Mouse (Mus musculus) left cerebral cortex, postnatal 14 days (tissue): ENCODE measurements around the gene Cd164l2. TPM values are rescaled to one million over a fixed set of nuclear protein-coding genes. Genes with fewer than 3 reads are reported as not detected.

Source experiments
- DNase-seq, 2 experiments: peaks; one replicate each; pipeline ENCODE4 v3.0.0; 2021 to 2022; ENCODE audit warnings: low spot score in 2 of 2, mixed read lengths in 1 of 2
- intact Hi-C: fragments of 180-260 bp; cut with DNase I; formaldehyde crosslinking; loops from one replicate; pipeline ENCODE4 v1.15.1; 2025
- total RNA-seq, 2 experiments: library from RNA; stranded (reverse); gene quantifications; 2 replicates each; pipeline ENCODE4 v1.2.3; 2021

The Cd164l2 gene
- total RNA-seq, 2 experiments from 2014 or later, result 2.4 to 4.1 TPM

DNA sequence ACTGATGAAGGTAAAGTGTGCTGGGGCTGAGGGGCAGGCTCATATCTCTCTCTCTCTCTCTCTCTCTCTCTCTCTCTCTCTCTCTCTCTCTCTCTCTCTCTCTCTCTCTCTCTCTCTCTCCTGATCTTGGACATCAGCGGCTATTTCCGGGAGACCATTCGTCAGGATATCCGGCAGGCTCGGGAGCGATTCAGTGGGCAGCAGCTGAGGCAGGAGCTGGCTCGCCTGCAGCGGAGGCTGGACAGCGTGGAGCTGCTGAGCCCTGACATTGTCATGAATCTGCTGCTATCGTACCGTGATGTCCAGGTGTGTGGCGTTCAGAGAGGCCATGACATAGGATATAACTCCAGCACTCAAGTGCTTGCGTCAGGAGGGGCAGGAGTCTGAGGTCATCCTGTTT, 31.6 kb downstream of the Cd164l2 start:
- DNase-seq, result no peak
- intact Hi-C loops, result no loop called here

DNA sequence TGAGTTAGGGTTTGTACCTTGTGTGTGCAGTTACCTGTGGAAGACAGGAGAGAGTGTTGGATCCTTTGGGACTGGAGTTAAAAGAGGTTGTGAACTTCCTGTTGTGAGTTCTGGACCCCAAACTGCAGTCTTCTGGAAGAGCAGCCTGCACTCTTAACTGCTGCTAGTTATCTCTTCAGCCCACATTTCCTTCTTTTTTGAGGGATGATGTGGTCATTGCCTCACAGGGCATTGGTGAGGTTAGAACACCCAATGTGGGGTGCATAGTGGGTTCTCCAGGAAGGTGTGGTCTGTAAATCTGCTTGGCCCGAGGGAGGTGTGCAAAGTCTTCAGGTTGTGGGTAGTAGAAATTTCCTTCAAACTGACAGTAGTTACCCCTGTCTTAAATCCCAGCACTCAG, 32.4 kb downstream of the Cd164l2 start:
- no peak for DNase-seq
- intact Hi-C loops, result no loop called here

DNA sequence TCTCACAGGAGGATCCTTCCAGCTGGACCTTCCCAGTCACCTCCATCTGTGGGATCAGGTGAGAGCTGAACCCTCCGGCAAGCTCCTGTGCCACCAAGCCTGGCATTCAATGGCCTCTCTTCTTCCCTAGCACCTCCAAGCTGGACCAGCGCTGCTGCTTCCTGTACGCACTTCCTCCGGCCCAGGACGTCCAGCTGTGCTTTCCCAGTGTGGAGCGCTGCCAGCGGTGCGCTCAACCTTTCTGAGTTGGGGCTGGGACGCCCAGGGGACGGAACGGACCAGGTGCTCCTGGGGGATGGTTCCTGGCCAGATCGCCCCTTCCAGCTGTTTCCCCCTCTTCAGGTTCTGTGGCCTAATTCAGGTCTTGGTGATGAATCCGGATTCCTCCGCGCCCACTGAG, 35.1 kb downstream of the Cd164l2 start:
- intact Hi-C loops, result no loop called here
- DNase-seq, result no peak

DNA sequence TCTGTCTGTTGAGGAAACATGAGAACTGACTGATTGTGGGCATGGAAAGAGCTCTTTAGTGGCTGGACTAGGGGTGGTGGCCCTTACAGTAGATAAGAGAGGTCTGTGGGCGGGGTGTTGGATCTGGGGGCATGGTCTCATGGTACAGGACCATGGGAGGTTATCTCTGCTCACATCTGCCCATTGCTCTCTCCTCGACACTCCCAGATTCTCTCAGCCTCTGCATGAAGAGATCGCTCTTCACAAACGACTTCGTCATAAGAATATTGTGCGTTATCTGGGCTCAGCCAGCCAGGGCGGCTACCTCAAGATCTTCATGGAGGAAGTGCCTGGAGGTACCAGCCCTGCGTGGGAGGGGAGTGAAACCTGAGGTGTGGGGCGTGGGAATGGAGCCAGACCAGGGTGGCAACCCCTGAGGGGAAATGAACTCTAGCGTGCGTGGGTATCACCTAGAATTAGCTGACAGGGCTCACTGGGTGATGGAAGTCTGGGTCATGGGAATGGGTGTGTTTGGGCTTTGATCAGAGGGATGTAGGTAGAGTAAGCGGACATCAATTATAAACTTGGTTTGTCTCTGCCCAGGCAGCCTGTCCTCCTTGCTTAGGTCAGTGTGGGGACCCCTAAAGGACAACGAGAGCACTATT, 36.0 kb downstream of the Cd164l2 start:
- intact Hi-C loops, result no loop called here
- no peak for DNase-seq

DNA sequence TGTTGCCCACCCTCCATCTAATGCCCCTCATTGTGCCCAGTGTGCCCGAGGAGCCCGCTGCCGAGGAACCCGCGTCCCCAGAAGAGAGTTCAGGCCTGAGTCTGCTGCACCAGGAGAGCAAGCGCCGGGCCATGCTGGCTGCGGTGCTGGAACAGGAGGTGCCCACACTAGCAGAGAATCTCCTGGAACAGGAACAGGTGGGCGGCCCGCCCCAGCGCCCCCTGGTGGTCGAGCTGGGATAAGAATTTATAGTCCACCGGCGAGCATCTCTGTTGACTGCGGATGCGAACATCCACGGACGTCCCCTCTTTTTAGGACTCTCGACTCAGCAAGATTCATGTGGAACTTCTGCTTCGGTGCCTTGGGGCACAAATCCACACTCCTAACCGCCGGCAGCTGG, 38.7 kb downstream of the Cd164l2 start:
- intact Hi-C loops, result loop anchor here (5.0 kb wide), 2 partner anchors 33 to 47 kb away; no protein-coding TSS in a partner anchor
- DNase-seq, result peak; percentile 82 to 83

DNA sequence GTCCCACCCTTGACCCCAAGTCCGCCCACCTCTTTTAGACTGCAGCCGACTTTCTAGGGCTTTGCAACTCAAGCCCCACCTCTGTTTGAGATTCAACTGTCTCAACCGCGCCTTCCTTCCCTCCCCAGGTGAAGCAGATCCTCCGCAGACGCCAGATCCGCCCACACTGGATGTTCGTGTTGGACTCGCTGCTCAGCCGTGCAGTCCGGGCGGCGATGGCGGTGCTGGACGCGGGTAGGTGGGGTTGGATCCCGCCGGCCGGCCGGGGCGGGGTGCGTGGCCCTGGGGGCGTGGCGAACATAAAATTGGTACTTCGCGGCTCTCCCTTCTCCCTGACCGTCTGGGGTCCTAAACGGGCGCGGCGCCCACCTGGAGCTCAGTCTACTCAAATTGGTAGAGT, 39.3 kb downstream of the Cd164l2 start:
- peak in 1 of 2 experiments; percentile 22 for DNase-seq
- intact Hi-C loops, result loop anchor here (5.0 kb wide), 2 partner anchors 34 to 46 kb away; no protein-coding TSS in a partner anchor

DNA sequence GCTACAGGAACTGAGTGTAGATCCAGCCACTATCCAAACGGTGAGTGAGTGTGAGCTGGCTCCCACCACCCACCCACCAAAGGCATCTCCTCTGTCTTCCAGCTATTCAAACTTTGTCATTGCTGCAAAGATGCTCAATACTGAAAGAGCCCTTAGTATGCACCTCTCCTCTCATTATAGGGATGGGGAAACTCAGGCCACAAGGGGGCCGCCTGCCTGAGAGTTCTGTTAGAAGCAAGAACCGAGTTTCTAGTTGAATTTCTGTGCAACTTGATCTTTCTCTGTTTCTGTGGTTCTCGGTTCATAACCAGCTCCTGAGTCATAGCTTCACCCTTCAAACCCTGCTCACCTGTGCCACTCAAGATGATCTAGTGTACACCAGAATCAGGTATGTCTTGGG, 40.2 kb downstream of the Cd164l2 start:
- no peak for DNase-seq

DNA sequence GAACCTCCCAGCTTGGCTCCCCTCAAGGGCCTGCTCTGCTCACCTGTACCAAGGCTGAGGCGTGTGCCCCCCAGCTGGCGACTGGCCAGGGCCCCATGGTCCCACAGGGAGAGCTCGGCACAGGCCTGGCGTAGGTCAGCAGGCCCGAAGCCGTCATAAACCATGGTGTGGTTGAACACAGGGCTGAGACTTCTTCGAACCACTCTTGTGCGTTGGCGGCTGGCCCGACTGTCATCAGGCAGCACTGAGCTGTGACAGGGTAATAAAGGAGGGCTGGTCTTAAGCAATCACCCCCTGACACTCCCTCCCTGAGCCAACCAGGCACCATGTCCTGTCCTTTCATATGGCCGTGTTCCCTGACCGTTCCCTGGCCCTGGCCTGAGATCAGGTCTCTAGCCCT, 41.5 kb downstream of the Cd164l2 start:
- intact Hi-C loops, result loop anchor here (5.0 kb wide), 2 partner anchors 36 to 44 kb away; no protein-coding TSS in a partner anchor
- DNase-seq, result no peak

More for the DNA sequence above, 40.2 kb downstream of the Cd164l2 start:
- intact Hi-C loops, result loop anchor here (5.0 kb wide), 2 partner anchors 35 to 45 kb away; no protein-coding TSS in a partner anchor

DNA sequence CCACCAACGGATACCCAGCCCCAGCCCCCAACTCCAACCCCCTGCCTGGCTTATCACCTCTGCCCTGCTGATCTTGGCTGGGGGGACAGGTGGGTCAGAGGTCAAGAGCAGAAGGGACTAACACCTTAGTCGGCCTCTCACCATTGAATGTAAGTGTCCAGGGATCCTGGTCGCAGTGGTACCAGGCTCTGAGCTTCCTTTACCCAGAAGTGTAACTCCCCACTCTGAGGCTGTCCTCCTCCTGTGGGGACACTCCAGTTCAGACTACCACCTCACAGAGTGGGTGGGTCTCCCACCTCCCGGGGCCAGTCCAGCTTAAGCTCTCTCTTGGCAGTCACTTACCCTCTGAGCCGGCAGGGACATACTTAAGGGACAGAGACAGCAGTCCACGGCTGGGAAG, 43.5 kb downstream of the Cd164l2 start:
- intact Hi-C loops, result no loop called here
- no peak for DNase-seq

DNA sequence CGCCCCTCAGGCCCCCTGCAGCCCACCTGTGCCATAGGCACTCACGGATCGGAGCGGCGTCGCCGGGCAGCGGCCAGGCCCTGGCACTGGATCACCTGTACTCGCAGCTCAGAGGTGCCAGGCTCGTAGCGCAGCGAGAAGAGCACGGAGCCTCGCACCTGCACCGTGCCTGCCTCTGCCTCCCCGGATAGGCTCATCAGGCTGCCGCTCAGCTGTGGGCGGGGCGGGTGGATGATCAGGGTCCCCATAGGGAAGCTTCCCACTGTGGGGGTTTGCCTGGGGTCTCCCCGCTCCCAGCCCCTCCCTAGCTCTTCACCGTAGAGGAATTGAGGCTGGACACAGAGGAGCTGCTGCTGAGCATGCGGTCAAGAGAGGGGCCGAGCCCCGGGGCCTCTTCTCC, 44.9 kb downstream of the Cd164l2 start:
- intact Hi-C loops, result no loop called here
- no peak for DNase-seq

DNA sequence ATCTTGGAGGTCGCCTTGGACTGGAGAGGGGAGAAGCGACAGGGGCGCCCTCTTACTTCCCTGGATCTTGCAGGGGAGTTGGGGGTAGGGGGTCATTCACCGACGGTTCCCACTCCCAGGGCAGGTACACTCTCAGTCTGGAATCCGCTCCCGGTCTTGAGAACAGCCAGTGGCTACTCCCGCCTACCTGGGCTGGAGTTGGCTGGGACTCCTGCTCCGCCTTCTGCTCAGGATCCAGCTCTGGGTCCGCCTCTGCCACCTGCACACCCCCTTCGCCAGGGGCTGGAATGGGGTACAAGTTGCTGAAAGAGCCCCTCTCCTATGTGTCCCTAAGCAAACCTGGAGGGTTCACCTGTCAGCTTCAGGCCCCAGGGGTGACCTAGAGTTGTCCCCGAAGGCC, 45.3 kb downstream of the Cd164l2 start:
- no peak for DNase-seq
- intact Hi-C loops, result no loop called here

DNA sequence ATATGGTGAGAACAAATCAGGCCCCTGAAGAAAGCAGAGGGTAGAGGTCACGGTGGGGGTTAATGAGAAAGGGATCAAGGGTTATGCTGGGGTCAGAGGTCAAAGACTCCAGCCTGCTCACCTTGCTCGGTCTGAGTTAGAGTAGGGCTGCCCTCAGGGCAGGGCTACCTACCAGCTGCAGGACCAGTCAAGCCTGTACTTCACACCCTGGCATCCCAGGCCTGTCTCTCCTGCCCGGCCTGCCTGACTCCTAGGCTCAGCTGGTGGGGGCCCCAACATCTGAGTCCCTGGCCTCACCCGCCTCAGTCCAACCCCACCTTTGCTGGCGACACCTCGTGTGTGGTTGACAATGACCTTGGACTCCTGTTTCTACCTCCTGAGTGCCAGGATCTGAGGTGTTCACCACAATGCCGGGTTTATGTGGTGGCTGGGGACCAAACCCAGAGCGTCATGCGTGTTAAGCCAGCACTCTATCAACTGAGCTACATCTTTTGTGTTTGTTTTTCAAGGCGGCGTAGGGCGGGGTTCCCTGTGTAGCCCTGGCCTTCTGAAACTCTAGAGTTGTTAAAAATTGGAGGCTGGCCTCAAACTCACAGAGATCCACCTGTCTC, 46.0 kb downstream of the Cd164l2 start:
- DNase-seq, result no peak
- intact Hi-C loops, result no loop called here

DNA sequence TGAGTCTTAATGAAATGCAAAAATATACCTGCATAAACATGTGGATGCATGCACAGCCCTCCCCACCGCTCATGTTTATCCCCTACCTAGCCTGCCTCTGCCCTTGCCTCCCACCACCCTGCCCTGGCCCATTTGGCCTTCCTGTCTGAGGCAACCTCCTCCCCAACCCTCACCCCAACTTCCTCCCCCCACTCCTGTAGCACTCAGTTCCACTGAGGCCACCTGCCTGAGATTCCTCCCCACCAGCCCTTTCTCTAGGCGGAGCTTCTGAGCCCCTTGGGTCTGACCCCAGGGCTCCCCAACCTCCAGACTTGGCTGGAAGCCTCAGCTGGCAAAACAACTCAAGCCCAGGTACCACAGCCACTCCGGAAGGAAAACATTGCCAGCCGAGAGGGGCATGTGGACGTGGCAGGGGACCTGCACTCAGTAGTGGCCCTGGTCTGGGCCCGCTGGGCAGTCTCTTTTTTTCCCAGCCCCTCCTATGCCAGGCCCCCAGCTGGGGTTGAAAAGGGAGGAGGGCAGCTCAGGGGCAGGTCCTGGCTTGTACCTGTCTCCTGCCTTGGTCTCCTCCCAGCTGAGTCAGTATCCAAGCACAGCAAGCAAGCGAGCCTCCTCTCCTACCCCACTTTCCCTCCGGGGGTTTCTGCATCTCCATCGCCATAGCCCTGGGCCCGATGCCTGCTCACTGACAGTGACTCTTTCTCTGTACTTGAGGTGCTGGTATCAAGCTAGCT, 49.9 kb downstream of the Cd164l2 start:
- intact Hi-C loops, result no loop called here

DNA sequence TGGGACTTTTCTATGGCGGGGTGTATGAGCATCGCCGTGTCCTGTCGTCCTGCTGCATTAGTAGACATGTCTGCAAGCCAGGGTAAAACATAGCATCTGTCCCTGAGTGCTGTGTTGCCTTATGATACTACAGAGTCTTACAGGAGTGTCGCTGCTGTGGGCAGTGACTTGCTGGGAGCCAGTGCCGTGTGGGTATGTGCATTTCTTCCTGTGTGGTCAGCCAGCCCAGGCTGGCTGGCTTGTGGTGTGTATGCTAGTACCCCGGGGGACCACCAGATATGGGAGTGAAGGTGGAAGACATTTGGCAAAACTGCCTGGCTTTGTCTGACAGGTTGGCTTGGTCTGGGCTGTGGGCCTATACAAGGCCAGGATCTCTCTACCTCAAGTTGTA, 50.4 kb downstream of the Cd164l2 start:
- DNase-seq, result no peak
- intact Hi-C loops, result no loop called here

More for the DNA sequence above, 49.9 kb downstream of the Cd164l2 start:
- no peak for DNase-seq

DNA sequence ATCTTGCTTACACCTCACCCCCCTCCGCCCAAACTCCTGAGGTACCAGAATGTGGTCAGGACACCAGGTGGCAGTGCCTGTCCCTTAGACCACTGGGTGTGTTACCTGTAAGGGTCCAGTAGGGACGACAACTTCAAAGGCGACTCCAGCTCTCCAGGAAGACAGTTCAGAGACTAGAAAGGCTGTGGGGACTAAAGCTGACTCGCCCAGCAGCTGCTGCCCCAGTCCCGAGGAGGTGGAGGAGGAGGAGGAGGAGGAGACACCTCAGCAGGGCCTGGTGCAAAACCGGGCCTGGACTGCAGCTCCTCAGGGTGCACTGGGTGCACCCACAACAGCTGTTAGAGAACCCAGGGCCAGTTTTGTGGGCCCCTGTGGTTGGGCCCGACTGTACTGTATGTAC, 51.0 kb downstream of the Cd164l2 start, which contains the start of gene Sytl1:
Gene Sytl1, minus strand, starts transcription at position 232 of the 400 bp plus-strand sequence.
- intact Hi-C loops, result no loop called here
- no peak for DNase-seq

DNA sequence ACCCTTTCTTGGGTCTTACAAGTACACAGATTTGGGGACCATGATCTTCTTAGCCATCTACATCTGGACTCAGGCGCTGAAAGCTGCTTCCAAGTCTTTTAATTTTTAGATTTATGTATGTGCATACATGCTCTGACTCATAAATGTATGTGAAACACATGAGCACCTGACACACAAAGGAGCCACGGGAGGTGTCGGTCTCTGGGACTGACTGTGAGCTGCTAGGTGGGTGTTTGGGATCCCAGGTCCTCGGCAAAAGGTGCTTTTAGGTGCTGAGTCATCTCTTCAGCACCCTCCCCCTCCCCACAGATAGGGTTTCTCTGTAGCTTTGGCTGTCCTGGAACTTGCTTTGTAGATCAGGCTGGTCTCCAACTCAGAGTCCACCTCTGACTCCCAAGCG, 51.8 kb downstream of the Cd164l2 start:
- intact Hi-C loops, result no loop called here
- no peak for DNase-seq

DNA sequence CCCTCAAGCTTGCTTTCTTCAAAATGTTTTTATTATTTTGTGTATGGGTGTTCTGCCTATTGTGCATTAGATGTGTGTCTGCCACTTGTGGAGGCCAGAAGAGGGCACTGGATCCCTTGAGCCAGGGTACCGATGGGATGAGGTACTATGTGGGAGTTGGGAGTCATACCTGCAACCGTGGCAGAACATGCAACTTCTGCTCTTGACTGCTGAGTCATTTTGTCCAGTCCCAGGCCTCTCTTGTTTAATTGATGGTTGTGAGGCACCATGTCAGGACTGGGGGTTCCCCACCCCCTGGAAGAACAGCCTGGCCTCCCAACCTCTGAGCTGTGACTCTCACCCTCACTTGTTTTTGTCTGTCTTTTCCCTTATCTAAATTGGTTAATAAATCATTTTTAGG, 52.6 kb downstream of the Cd164l2 start:
- DNase-seq, result no peak
- intact Hi-C loops, result no loop called here

DNA sequence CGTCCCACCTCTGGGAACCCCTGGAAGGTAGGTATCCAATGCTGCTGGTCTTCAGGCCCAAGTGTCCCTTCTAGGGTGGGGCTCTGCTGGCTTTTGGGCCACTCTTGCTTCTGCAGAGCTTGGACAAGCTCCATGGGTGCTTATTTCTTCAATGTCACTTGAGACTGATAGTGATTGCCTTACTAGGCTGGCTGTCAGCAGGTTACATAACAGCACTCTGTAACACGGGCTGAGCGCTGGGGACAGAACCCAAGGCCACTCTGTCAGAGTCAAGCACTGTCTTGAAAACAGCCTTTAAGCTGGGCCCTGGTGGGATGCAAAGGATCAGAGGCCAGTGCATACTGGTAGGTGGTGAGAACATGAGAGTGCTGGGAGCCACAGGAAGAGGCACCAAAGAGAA, 53.4 kb downstream of the Cd164l2 start:
- intact Hi-C loops, result no loop called here
- DNase-seq, result no peak

DNA sequence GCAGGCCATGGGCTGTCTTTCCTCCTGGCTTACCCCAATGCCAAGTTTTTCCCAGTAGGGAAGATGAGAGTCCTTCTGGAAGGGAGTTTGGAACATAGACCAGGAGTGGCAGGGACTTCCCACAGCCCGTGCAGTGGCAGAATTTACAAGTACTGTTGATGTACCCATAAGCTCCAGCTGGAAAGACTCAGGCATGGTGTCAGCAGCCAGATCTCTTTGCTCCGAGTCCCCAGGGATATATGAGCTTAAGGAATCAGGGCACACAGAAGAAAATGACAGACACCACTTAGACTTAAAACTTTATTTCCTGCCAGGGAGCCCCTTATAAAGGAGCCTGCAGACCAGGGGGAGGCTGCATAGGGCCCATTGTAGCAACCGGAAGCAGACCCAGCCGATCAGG, 53.8 kb downstream of the Cd164l2 start:
- intact Hi-C loops, result no loop called here

DNA sequence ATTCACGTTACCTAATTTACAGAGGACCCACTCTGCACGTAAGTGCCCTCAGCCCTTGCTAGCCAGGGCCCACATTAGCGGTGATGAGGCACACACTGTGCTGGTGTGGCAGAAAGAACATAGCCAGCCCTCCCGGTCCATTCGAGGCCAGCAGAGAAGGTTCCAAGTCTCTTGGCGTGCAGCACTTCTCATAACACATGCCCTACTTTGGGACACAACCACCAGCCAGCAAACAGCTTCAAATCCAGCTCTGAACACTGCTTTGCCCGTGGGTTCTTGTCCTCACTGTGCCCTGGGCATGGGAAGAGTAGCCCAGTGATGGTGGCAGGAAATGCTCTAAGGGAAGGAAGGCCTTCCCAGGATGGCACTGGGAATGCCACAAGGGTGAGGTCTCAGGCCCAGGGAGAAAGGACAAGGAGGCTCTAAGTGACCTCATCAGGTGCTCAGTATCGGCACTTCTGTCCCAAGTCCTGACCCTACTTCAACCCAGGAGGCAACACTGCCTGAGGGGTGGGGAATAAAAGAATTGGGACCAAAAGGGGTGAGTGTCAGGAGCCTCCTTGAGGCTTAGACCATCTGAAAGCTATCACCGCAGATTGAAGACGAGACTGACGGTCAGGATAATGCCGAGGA, 54.4 kb downstream of the Cd164l2 start:
- no peak for DNase-seq
- intact Hi-C loops, result no loop called here

More for the DNA sequence above, 53.8 kb downstream of the Cd164l2 start:
- no peak for DNase-seq
